Mouse (Mus musculus) liver, embryonic 13.5 days (tissue): ENCODE results near the gene Borcs8. TPM values are rescaled to one million over a fixed set of nuclear protein-coding genes. Genes with fewer than 3 reads are reported as not detected.

Experiments
- ATAC-seq: fragments of 200-750 bp; cut with Nextera tagmentation; 2 replicates; pipeline ENCODE4 v1.8.0; 2017; ENCODE audit warnings: low read depth, mild to moderate bottlenecking, moderate number of reproducible peaks, moderate library complexity
- DNase-seq: peaks from one replicate; pipeline ENCODE4 v3.0.0; 2022
- H3K27ac ChIP-seq: fragments of 300-500 bp; sonication (generic); 2 replicates; pipeline ENCODE4 v1.5.1; 2015; ENCODE audit warnings: moderate library complexity, mild to moderate bottlenecking, inconsistent platforms
- H3K27me3 ChIP-seq: fragments of 300-500 bp; sonication (generic); 2 replicates; pipeline ENCODE4 v1.6.1; 2015; ENCODE audit warnings: mild to moderate bottlenecking, inconsistent platforms
- H3K36me3 ChIP-seq: fragments of 300-500 bp; sonication (generic); 2 replicates; pipeline ENCODE4 v1.6.1; 2015; ENCODE audit warnings: mild to moderate bottlenecking, inconsistent platforms
- H3K4me1 ChIP-seq: fragments of 300-500 bp; sonication (generic); replicated peaks from 2 replicates; pipeline ENCODE4 v1.6.1; 2015; ENCODE audit warnings: inconsistent platforms
- H3K4me2 ChIP-seq: fragments of 300-500 bp; sonication (generic); 2 replicates; pipeline ENCODE4 v1.6.1; 2015; ENCODE audit warnings: inconsistent platforms, mild to moderate bottlenecking, moderate library complexity
- H3K4me3 ChIP-seq: fragments of 300-500 bp; sonication (generic); replicated peaks from 2 replicates; pipeline ENCODE4 v1.5.1; 2015; ENCODE audit warnings: mild to moderate bottlenecking, inconsistent platforms
- H3K9ac ChIP-seq: fragments of 300-500 bp; sonication (generic); 2 replicates; pipeline ENCODE4 v1.6.1; 2015; ENCODE audit warnings: mild to moderate bottlenecking, inconsistent platforms
- H3K9me3 ChIP-seq: fragments of 300-500 bp; sonication (generic); replicated peaks from 2 replicates; pipeline ENCODE4 v1.6.1; 2016; ENCODE audit warnings: inconsistent platforms
- WGBS: fragments of 180-500 bp; shearing (Covaris S2); methylation state at CpG from one replicate; pipeline ENCODE4 v1.1.7; 2015; ENCODE audit not compliant: insufficient replicate concordance; 5-methylcytosine and 5-hydroxymethylcytosine counted together
- polyA plus RNA-seq: library from polyadenylated mRNA; unstranded; fragments of >200 nt; fragmentation: Nextera tagmentation; extraction: Ambion mirVana; gene quantifications from 2 replicates; pipeline ENCODE4 v1.2.1, GENCODE M21; 2015

The Borcs8 gene
- polyA plus RNA-seq, 1 experiment from 2014 or later, result 25.8 TPM

DNA sequence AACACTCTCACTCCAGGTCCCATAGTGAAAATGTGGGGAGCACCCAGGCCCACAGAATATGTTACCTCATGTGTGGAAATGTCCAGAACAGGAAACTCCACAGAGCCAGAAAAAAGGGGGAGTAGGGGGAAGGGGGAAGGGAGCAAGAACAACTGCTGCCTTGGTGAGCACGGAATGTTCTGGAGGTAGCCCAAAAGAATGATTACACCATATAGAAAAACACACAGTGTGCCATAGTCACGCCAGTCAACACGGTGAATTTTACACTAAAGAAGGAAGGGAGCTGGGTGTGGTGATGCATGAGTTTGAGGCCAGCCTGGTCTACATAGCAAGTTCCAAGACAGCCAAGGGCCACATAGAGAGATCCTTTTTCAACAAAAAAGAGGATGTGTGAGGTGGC lies 24.0 kb downstream of the Borcs8 start:
- H3K4me1 ChIP-seq, result peaks cover 26% of the 10 kb centered on the region
- DNase-seq (no peak), ATAC-seq (no peak)
- WGBS, result 70% methylated on average over 3 of the region's 3 CpGs
- no peaks in the 10 kb centered on the region for H3K9me3 ChIP-seq
- no peaks in the 10 kb centered on the region for H3K36me3 ChIP-seq
- peaks cover 45% of the 10 kb centered on the region for H3K27me3 ChIP-seq
- H3K27ac ChIP-seq, result no peak overlapping the region
- no peak overlapping the region for H3K9ac ChIP-seq
- no peak overlapping the region for H3K4me2 ChIP-seq
- no peak overlapping the region for H3K4me3 ChIP-seq

DNA sequence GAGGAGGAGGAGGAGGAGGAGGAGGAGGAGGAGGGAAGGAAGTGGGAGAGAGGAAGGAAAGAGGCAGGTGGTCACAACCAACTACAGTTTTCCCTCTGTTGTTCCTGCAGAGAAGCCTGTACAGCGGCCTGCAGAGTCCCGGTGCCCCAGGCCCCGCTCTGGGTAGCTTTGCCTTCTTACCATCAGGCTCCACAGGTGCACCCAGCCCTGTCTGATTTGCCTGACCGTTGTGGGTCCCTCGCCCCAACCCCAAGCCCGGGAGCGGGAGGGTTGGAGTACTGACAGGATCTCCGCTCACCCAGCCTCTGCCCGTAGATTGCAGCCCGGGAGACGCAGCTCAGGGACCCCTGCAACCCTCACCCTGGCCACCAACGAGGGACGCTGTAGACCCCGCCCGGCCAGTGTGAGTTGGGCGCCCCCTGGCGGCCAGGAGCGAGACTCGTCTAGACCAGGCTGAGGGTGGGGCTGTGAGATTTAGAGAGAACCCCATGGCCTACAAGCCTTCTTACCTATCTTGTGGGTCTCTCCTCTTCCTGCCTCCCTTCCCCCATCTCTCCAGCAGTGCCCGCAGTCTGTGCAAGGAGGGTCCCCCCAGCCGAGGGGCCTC lies 27.3 kb downstream of the Borcs8 start:
- peaks cover 29% of the 10 kb centered on the region for H3K27me3 ChIP-seq
- H3K4me3 ChIP-seq, result 0 out of 2 replicates have a peak overlapping the region, but pooled peaks have one; percentile 25
- no peaks in the 10 kb centered on the region for H3K9me3 ChIP-seq
- H3K36me3 ChIP-seq, result no peaks in the 10 kb centered on the region
- H3K4me1 ChIP-seq, result peaks cover 45% of the 10 kb centered on the region
- peak overlapping the region; percentile 50 for H3K4me2 ChIP-seq
- no peak overlapping the region for H3K9ac ChIP-seq
- no peak overlapping the region for H3K27ac ChIP-seq
- 1% methylated on average over 21 of the region's 21 CpGs for WGBS
- ATAC-seq (peak; percentile 56), DNase-seq (peak; percentile 51)

DNA sequence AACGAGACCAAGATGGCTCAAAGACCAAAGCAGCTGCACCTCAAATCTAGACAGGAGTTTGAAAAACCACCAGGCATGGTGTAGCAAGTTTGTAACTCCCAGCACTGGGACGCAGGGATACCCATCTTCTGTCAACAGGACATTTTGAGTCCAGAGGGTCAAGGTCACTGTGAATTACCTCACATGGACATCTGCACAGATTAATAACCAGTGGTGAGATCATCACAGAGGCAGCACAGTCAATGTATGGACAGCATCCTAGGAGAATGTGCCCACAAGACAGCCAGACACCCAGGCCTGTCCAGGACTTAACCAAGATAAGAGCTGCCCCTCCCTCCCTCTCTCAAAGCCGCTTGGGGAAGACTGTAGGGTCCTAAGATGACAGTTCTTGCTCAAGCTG lies 30.8 kb downstream of the Borcs8 start:
- Histone ChIP-seq H3K9ac (no peak overlapping the region), H3K4me1 (peaks cover 71% of the 10 kb centered on the region), H3K27me3 (peaks cover 15% of the 10 kb centered on the region), H3K4me3 (no peak overlapping the region), H3K27ac (no peak overlapping the region), H3K4me2 (no peak overlapping the region), H3K36me3 (peaks cover 6% of the 10 kb centered on the region; the same call in 1 of the 2 replicates), H3K9me3 (no peaks in the 10 kb centered on the region)
- no peak for ATAC-seq
- WGBS, result 49% methylated on average over 3 of the region's 3 CpGs
- DNase-seq, result no peak

DNA sequence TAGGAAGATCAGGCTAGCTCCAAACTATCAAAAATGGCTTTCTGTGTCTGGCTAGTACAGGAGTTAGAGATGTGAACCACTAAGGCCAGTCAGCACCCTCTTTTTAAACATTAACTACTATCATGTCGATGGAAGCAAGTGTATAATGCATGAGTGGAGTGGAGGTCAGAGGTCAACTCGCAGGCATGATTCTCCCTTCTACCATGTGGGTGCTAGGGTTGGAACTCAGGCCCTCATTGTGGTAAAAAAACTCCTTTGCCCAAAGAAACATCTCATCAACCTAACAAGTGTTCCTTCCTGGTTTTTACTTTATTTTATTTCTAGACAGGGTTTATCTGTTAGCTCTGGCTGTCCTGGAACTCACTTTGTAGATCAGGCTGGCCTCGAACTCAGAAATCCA lies 31.4 kb downstream of the Borcs8 start:
- WGBS, result 56% methylated on average over 3 of the region's 3 CpGs

DNA sequence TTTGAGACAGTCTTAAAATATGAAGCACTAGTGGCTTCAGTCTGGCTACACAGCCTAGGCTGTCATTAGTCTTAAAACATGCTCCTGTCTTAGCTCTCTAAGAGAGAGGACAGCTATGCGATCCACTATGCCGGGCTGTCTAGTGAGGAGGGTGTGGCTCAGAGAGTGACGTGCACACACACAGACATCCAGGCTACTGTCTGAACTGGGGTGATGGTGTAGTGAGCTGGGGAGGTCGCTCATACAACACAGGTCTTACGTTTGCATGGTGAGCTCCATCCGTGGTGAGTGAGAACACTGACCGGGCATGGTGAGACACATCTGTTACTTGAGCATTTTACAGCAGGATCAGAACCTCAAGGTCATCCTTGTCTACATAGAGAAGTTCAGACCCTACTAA lies 31.9 kb downstream of the Borcs8 start:
- Histone ChIP-seq H3K36me3 (peaks cover 6% of the 10 kb centered on the region; the same call in 1 of the 2 replicates), H3K27me3 (peaks cover 4% of the 10 kb centered on the region; the same call in 1 of the 2 replicates), H3K4me2 (peak overlapping the region; percentile 74; the same call in 1 of the 2 replicates), H3K9ac (no peak overlapping the region), H3K9me3 (no peaks in the 10 kb centered on the region), H3K4me3 (no peak overlapping the region), H3K4me1 (peaks cover 60% of the 10 kb centered on the region), H3K27ac (peak overlapping the region; percentile 70)
- DNase-seq (no peak), ATAC-seq (peak; percentile 35; the same call in 1 of the 2 replicates)
- WGBS, result 63% methylated on average over 7 of the region's 7 CpGs

More for the DNA sequence above, 31.4 kb downstream of the Borcs8 start:
- Histone ChIP-seq H3K36me3 (peaks cover 6% of the 10 kb centered on the region; the same call in 1 of the 2 replicates), H3K27me3 (peaks cover 8% of the 10 kb centered on the region), H3K9me3 (no peaks in the 10 kb centered on the region), H3K4me3 (no peak overlapping the region), H3K4me1 (peaks cover 65% of the 10 kb centered on the region), H3K27ac (no peak overlapping the region), H3K9ac (no peak overlapping the region), H3K4me2 (no peak overlapping the region)
- DNase-seq (no peak), ATAC-seq (no peak)

DNA sequence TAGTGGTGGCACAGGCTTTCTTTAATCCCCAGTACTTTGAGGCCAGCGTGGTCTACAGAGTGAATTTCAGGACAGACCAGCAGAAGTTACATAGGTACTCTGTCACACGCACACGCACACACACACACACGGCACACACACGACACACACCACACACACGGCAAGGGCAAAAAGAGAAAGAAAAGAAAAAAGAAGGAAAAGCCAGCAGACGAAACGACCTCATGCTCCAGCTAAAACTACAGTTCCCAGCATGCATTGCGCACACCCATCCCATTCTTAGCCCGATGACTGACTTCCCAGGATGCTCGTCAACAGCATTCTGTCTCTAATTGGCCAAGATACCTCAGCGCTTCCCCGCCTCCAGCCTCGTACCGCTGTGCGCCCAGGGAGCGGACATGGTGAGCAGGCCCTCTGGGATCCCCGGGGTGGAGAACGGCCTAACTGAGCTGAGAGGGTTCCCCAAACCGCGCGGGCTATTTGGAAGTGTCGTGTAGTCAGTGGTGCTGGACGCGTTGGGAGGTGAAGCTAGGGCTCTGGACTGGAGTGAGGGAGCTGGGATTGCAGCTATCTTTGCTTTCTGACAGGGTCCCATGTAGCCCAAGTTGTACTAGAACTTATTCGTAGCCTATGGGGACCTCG lies 32.9 kb downstream of the Borcs8 start, which contains the start of gene Tmem161a:
TSS of gene Tmem161a (plus strand) at position 314 of the 639 bp plus-strand sequence.
- 3% methylated on average over 27 of the region's 27 CpGs for WGBS
- H3K9ac ChIP-seq, result peak within 1 kb of the TSS; percentile 82
- H3K4me2 ChIP-seq, result peak within 1 kb of the TSS; percentile 74
- DNase-seq (peak; percentile 91), ATAC-seq (peak; percentile 93)
- H3K4me1 ChIP-seq, result peaks cover 52% of the 10 kb centered on the region
- H3K9me3 ChIP-seq, result no peaks in the 10 kb centered on the region
- peaks cover 14% of the 10 kb centered on the region for H3K36me3 ChIP-seq
- peak within 1 kb of the TSS; percentile 70 for H3K27ac ChIP-seq
- peak within 1 kb of the TSS; percentile 75 for H3K4me3 ChIP-seq
- 0 out of 2 replicates have a peak, but pooled peaks cover under 1% of the 10 kb centered on the region for H3K27me3 ChIP-seq

DNA sequence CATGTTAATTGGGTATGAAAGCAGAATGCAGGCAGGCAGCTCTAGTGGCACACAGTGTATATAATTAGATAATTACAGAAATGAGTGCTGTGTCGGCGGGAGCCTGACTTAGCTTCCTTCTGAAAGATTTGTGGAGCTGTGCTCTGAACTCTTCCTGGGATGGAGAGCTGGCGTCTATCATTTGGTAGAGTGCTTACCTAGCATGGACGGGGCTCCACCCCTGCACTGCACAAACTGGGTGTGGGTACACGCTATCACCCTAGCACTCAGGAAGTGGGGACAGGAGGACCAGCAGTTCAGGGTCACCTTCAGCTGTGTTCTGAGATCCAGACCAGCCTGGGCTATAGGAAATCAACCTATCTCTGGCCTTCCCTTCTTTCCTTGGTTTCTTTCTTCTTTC lies 34.0 kb downstream of the Borcs8 start:
- ATAC-seq (peak; percentile 67), DNase-seq (peak; percentile 39)

DNA sequence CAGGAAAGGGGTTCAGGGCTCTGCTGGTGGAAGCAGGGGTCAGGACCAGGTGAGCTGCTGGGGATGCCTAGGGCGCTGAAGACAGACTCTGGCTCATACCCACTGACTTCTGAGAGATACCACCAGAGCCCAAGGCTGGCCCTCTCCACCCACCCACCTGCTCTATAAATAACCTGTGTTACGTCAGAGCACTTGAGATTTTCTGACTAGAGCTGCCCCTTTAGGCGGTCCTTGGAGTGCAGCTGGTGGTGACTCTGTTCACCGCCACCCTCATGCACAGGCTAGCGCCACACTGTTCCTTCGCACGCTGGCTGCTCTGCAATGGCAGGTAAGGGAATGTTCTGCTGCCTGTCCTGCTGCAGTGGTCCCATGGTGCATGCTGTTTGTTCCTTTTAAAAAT lies 34.8 kb downstream of the Borcs8 start:
- ATAC-seq, result no peak
- Histone ChIP-seq H3K36me3 (peaks cover 31% of the 10 kb centered on the region), H3K4me1 (peaks cover 57% of the 10 kb centered on the region), H3K4me3 (no peak overlapping the region), H3K9ac (0 out of 2 replicates have a peak overlapping the region, but pooled peaks have one; percentile 82), H3K27me3 (no peaks in the 10 kb centered on the region), H3K27ac (peak overlapping the region; percentile 69), H3K4me2 (peak overlapping the region; percentile 74), H3K9me3 (no peaks in the 10 kb centered on the region)
- DNase-seq, result no peak
- WGBS, result 79% methylated on average over 7 of the region's 7 CpGs

More for the DNA sequence above, 34.0 kb downstream of the Borcs8 start:
- H3K4me2 ChIP-seq, result peak overlapping the region; percentile 74
- peak overlapping the region; percentile 82 for H3K9ac ChIP-seq
- H3K27ac ChIP-seq, result peak overlapping the region; percentile 69
- H3K4me1 ChIP-seq, result peaks cover 52% of the 10 kb centered on the region
- no peaks in the 10 kb centered on the region for H3K27me3 ChIP-seq
- H3K9me3 ChIP-seq, result no peaks in the 10 kb centered on the region
- WGBS, result 27% methylated on average over 5 of the region's 5 CpGs
- H3K4me3 ChIP-seq, result peak overlapping the region; percentile 75
- H3K36me3 ChIP-seq, result peaks cover 23% of the 10 kb centered on the region

DNA sequence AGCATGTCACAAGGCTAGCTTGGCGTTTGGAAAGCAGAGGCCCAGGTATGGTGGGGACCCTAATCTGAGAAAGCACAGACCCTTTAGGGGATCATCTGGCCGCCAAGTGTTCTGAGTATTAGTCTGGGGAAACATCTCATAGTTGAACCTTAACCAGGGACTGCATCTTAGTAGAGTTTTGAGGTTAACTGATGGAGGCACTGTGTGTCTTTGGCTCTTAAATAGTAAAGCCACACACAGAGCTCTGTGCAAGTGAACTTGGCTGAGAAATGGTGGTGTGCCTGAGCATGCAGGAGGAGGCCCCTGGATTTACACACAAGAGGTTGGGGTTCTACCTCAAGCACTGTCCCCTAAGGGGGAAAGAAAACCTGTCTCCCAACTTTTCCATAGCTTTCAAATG lies 38.9 kb downstream of the Borcs8 start:
- ATAC-seq, result no peak
- H3K4me3 ChIP-seq, result no peak overlapping the region
- H3K9ac ChIP-seq, result 0 out of 2 replicates have a peak overlapping the region, but pooled peaks have one; percentile 4
- H3K4me1 ChIP-seq, result peaks cover 57% of the 10 kb centered on the region
- peaks cover 60% of the 10 kb centered on the region for H3K36me3 ChIP-seq
- no peaks in the 10 kb centered on the region for H3K9me3 ChIP-seq
- 77% methylated on average over 2 of the region's 2 CpGs for WGBS
- no peak overlapping the region for H3K4me2 ChIP-seq
- no peak overlapping the region for H3K27ac ChIP-seq
- no peaks in the 10 kb centered on the region for H3K27me3 ChIP-seq
- no peak for DNase-seq

DNA sequence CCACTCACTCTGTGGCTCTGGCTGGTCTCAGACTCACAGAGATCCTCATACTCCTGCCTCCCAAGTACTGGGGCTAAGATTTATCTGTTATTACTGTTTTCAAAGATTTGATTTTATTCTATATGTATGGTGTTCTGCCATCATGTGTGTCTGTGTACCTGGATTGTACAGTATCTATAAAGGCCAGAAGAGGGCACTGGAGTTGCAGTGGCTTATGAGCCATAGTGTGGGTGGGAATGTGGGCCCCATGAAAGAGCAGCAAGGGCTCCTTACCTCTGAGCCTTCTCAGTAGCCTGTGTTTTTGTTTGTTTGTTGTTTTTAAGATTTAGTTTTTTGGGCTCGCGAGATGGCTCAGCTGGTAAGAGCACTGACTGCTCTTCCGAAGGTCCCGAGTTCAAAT lies 39.8 kb downstream of the Borcs8 start:
- DNase-seq (no peak), ATAC-seq (no peak)
- Histone ChIP-seq H3K4me3 (no peak overlapping the region), H3K27ac (no peak overlapping the region), H3K9me3 (no peaks in the 10 kb centered on the region), H3K36me3 (peaks cover 62% of the 10 kb centered on the region), H3K4me2 (no peak overlapping the region), H3K4me1 (peaks cover 51% of the 10 kb centered on the region), H3K9ac (no peak overlapping the region), H3K27me3 (no peaks in the 10 kb centered on the region)
- WGBS, result 86% methylated on average over 4 of the region's 4 CpGs

DNA sequence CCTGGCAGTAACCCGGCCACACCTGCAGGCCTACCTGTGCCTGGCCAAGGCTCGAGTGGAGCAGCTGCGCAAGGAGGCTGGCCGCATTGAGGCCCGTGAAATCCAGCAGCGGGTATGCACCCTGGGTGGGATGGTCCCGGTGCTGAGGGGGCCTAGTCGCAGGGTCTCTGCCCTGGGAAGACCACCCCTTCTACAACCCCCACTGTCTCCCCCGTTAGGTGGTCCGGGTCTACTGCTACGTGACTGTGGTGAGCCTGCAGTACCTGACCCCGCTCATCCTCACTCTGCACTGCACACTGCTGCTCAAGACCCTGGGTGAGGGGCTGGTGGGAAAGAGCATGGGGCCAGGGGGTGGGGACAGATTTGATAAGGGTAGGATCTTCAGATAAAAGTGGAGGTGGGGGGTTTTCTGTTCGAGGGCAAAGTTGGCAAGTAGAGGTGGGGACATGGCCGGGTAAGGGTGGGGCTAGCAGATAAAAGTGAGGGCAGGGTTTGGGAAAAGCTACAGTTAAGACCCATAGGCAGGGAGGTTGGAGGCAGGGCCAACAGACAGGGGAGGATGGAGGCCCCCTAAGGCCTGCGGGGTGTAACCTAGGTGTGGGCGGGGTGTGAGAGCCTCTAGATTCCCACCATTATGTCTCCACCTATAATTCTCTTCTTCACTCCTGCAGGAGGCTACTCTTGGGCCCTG lies 42.1 kb downstream of the Borcs8 start:
- WGBS, result 57% methylated on average over 16 of the region's 16 CpGs
- Histone ChIP-seq H3K4me3 (no peak overlapping the region), H3K4me2 (peak overlapping the region; percentile 49), H3K9me3 (no peaks in the 10 kb centered on the region), H3K36me3 (peaks cover 57% of the 10 kb centered on the region), H3K4me1 (peaks cover 42% of the 10 kb centered on the region), H3K27ac (peak overlapping the region; percentile 78), H3K9ac (peak overlapping the region; percentile 35), H3K27me3 (no peaks in the 10 kb centered on the region)
- DNase-seq, result peak; percentile 69
- ATAC-seq, result peak; percentile 93
